Mouse (Mus musculus) adrenal gland, postnatal 14 days (tissue): ENCODE data around the gene Hist1h3f. TPM values are rescaled to one million over a fixed set of nuclear protein-coding genes. Genes with fewer than 3 reads are reported as not detected.
"Not testable (repeated sequence)": the region's sequence is repeated elsewhere in the genome, so short reads cannot be mapped to it uniquely, and the experiment has no call there.

ENCODE experiments used
- DNase-seq: peaks from one replicate; pipeline ENCODE4 v3.0.0; 2021; ENCODE audit warnings: mixed read lengths
- total RNA-seq: library from RNA; stranded (reverse); gene quantifications from 2 replicates; pipeline ENCODE4 v1.2.3, GENCODE M21; 2021

Hist1h3f gene
- total RNA-seq, 1 experiment from 2014 or later = 84.2 TPM

GRCm38 (mm10) chr13:23537006-23537710 is 6.7 kb upstream of the Hist1h3f start:
- DNase-seq = no peak

- no peak for DNase-seq
Observed at GRCm38 (mm10) chr13:23538249-23538648, 5.6 kb upstream of the Hist1h3f start.

- DNase-seq = not testable (repeated sequence)
Observed at GRCm38 (mm10) chr13:23539821-23540220, 4.0 kb upstream of the Hist1h3f start.

GRCm38 (mm10) chr13:23541497-23541896 is 2.4 kb upstream of the Hist1h3f start:
- no peak for DNase-seq

- not testable (repeated sequence) for DNase-seq
Observed at GRCm38 (mm10) chr13:23542225-23542980, 1.4 kb upstream of the Hist1h3f start.

GRCm38 (mm10) chr13:23542999-23543607 is 749 bp upstream of the Hist1h3f start, which contains the start of gene Hist1h2bh:
Gene Hist1h2bh, minus strand, starts transcription at chr13:23543392.
- DNase-seq = peak; percentile 77

GRCm38 (mm10) chr13:23544787-23545120 is 902 bp downstream of the Hist1h3f start:
- DNase-seq = not testable (repeated sequence)

- no peak for DNase-seq
Observed at GRCm38 (mm10) chr13:23546694-23547093, 2.8 kb downstream of the Hist1h3f start.

GRCm38 (mm10) chr13:23550761-23551145 is 6.9 kb downstream of the Hist1h3f start:
- DNase-seq = no peak

GRCm38 (mm10) chr13:23551146-23551834 is 7.4 kb downstream of the Hist1h3f start, which contains the start of gene Hist1h4f:
Gene Hist1h4f, minus strand, starts transcription at chr13:23551648.
- peak; percentile 91 for DNase-seq

- no peak for DNase-seq
Observed at GRCm38 (mm10) chr13:23551931-23552914, 8.4 kb downstream of the Hist1h3f start.

GRCm38 (mm10) chr13:23552962-23553361 is 9.1 kb downstream of the Hist1h3f start, which contains the start of gene Hist1h1d:
Gene Hist1h1d, plus strand, starts transcription at chr13:23553262.
- DNase-seq = no peak

- no peak for DNase-seq
Observed at GRCm38 (mm10) chr13:23554393-23554792, 10.5 kb downstream of the Hist1h3f start.

- peak; percentile 83 for DNase-seq
Observed at GRCm38 (mm10) chr13:23554925-23555838, 11.3 kb downstream of the Hist1h3f start.

- DNase-seq = peak; percentile 72
Observed at GRCm38 (mm10) chr13:23555839-23556416, 12.1 kb downstream of the Hist1h3f start.

GRCm38 (mm10) chr13:23556906-23557305 is 13.1 kb downstream of the Hist1h3f start:
- DNase-seq = no peak

- not testable (repeated sequence) for DNase-seq
Observed at GRCm38 (mm10) chr13:23560699-23561098, 16.8 kb downstream of the Hist1h3f start.

GRCm38 (mm10) chr13:23561531-23561882 is 17.7 kb downstream of the Hist1h3f start:
- DNase-seq = not testable (repeated sequence)

GRCm38 (mm10) chr13:23561883-23562659 is 18.2 kb downstream of the Hist1h3f start, which contains the start of gene Hist1h3e:
Gene Hist1h3e, minus strand, starts transcription at chr13:23562369.
- DNase-seq = peak; percentile 96
